Mouse (Mus musculus) hindbrain, embryonic 16.5 days (tissue): ENCODE measurements at regions not wholly inside any gene's neighbourhood (a gene's known extent, or its start where the extent isn't known, plus 50 kb on each side); places are given as distances from the start of the nearest gene placed in this dataset.

Experiments
- ATAC-seq: fragments of 200-750 bp; cut with Nextera tagmentation; 2 replicates; pipeline ENCODE4 v1.8.0; 2017; ENCODE audit warnings: moderate TSS enrichment, moderate library complexity
- H3K27ac ChIP-seq: fragments of 300-500 bp; sonication (generic); 2 replicates; pipeline ENCODE4 v1.5.1; 2014; ENCODE audit warnings: low read depth, mild to moderate bottlenecking, control low read depth, low read length, moderate library complexity
- H3K27me3 ChIP-seq: fragments of 300-500 bp; sonication (generic); replicated peaks from 2 replicates; pipeline ENCODE4 v1.6.1; 2014; ENCODE audit warnings: low read length; ENCODE audit not compliant: control insufficient read depth, insufficient read depth
- H3K36me3 ChIP-seq: fragments of 300-500 bp; sonication (generic); 2 replicates; pipeline ENCODE4 v1.6.1; 2014; ENCODE audit warnings: mild to moderate bottlenecking, low read length, moderate library complexity, mixed read lengths; ENCODE audit not compliant: control insufficient read depth, insufficient read depth
- H3K4me1 ChIP-seq: fragments of 300-500 bp; sonication (generic); 2 replicates; pipeline ENCODE4 v1.6.1; 2014; ENCODE audit warnings: low read depth, low read length; ENCODE audit not compliant: control insufficient read depth, insufficient read depth
- H3K4me2 ChIP-seq: fragments of 300-500 bp; sonication (generic); 2 replicates; pipeline ENCODE4 v1.6.1; 2014; ENCODE audit warnings: mild to moderate bottlenecking, low read length, control low read depth, moderate library complexity
- H3K4me3 ChIP-seq: fragments of 300-500 bp; sonication (generic); 2 replicates; pipeline ENCODE4 v1.5.1; 2014; ENCODE audit warnings: mild to moderate bottlenecking, low read length, control low read depth, moderate library complexity
- H3K9ac ChIP-seq: fragments of 300-500 bp; sonication (generic); 2 replicates; pipeline ENCODE4 v1.6.1; 2014; ENCODE audit warnings: low read depth, mild to moderate bottlenecking, control low read depth, low read length, moderate library complexity
- H3K9me3 ChIP-seq: fragments of 300-500 bp; sonication (generic); 2 replicates; pipeline ENCODE4 v1.6.1; 2014; ENCODE audit warnings: mild to moderate bottlenecking, low read length, moderate library complexity; ENCODE audit not compliant: control insufficient read depth
- WGBS: fragments of 180-500 bp; shearing (Covaris S2); extraction: QIAGEN DNeasy Blood & Tissue Kit; methylation state at CpG from one replicate; pipeline ENCODE4 v1.1.7; 2014; 5-methylcytosine and 5-hydroxymethylcytosine counted together

- H3K36me3 ChIP-seq, result no peaks in the 10 kb centered on the region
- H3K4me1 ChIP-seq, result no peaks in the 10 kb centered on the region
- H3K27me3 ChIP-seq, result no peaks in the 10 kb centered on the region
- no peak overlapping the region for H3K9ac ChIP-seq
- H3K4me3 ChIP-seq, result no peak overlapping the region
- no peak for ATAC-seq
- 81% methylated on average over 5 of the region's 5 CpGs for WGBS
- no peak overlapping the region for H3K27ac ChIP-seq
- no peaks in the 10 kb centered on the region for H3K9me3 ChIP-seq
- no peak overlapping the region for H3K4me2 ChIP-seq
Measured at GRCm38 (mm10) chr6:117451001-117451400, 282.7 kb downstream of the Cxcl12 start.

- H3K27ac ChIP-seq, result no peak overlapping the region
- no peaks in the 10 kb centered on the region for H3K27me3 ChIP-seq
Measured at GRCm38 (mm10) chr6:117460193-117460592, 291.9 kb downstream of the Cxcl12 start.

DNA sequence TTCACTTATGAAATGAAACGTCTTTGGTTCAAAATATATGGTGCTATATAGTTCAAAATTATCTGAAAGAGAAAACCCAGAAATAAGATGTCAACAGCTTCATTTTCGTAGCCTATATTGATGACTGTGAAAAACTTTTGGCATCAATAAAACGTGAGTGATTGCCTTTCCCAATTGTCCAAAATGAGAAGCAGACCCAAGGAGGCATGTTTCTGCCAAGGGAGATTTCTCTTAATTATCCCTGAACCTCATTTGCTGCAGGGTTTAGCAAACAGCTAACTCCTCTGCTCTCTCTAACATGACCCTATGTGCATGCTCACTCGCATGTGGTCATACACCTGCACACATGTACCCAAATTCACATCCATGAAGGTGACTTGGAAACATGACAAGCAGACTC is 296.8 kb downstream of the Cxcl12 start:
- H3K4me3 ChIP-seq, result no peak overlapping the region
- no peaks in the 10 kb centered on the region for H3K36me3 ChIP-seq
- no peak overlapping the region for H3K9ac ChIP-seq
- WGBS, result 80% methylated on average over 4 of the region's 4 CpGs
- H3K9me3 ChIP-seq, result no peaks in the 10 kb centered on the region
- H3K27ac ChIP-seq, result no peak overlapping the region
- H3K4me1 ChIP-seq, result no peaks in the 10 kb centered on the region
- no peak overlapping the region for H3K4me2 ChIP-seq
- H3K27me3 ChIP-seq, result no peaks in the 10 kb centered on the region
- ATAC-seq, result no peak

More at GRCm38 (mm10) chr6:117460193-117460592, 291.9 kb downstream of the Cxcl12 start:
- H3K36me3 ChIP-seq, result no peaks in the 10 kb centered on the region
- ATAC-seq, result no peak
- no peak overlapping the region for H3K9ac ChIP-seq
- H3K9me3 ChIP-seq, result no peaks in the 10 kb centered on the region
- no peaks in the 10 kb centered on the region for H3K4me1 ChIP-seq
- 41% methylated on average over 5 of the region's 5 CpGs for WGBS
- no peak overlapping the region for H3K4me2 ChIP-seq
- H3K4me3 ChIP-seq, result no peak overlapping the region

DNA sequence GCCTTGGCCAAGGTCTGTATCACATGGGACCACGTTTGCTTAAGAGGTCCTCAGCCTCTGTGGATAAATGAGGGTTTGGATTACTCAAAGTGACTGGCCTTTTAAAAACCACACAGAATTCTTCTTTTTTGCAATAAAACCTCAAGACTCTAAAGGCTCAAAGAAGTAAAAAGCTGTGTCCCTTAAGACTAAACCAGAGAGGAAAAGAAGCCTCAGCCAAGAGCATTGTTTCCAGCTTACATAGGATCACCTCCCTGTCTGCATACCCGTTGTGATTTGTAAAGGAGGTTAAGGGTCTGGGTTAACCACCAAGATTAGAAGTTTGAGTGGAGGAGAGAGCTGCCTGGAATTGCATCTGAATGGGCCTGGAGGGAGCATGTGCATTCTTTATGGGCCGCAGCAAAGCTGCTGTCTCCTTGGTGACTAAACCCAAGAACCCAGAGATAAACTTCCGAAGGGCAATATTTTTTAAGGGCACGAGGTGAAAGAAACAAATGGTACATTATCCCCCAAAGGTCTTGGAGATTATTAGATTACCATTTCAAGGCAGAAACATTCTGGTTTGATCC is 297.4 kb downstream of the Cxcl12 start:
- no peak for ATAC-seq
- no peak overlapping the region for H3K9ac ChIP-seq
- H3K27me3 ChIP-seq, result no peaks in the 10 kb centered on the region
- WGBS, result 43% methylated on average over 5 of the region's 5 CpGs
- H3K4me1 ChIP-seq, result no peaks in the 10 kb centered on the region
- H3K36me3 ChIP-seq, result no peaks in the 10 kb centered on the region
- no peaks in the 10 kb centered on the region for H3K9me3 ChIP-seq
- H3K4me3 ChIP-seq, result no peak overlapping the region
- H3K4me2 ChIP-seq, result no peak overlapping the region
- H3K27ac ChIP-seq, result no peak overlapping the region

DNA sequence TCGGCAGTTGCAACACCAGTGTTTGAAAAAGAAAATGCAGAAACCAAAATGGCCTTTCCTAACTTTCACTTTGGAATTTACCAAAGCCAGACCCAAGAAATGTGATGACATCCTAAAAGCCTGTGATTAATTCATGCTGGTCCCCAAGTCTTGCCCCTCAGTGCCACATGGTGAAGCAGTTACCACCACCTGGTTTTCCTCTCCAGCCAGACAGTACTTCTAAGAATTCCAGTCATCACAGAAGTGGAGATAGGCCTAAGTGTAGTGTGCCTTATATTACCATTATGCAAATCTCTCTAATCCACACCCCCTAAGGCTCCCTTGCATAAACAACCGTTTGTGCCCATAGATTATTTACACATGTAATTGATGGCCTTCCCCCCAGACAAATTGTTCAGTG is 311.0 kb downstream of the Cxcl12 start:
- no peak overlapping the region for H3K4me2 ChIP-seq
- no peak overlapping the region for H3K27ac ChIP-seq
- no peaks in the 10 kb centered on the region for H3K27me3 ChIP-seq
- no peak overlapping the region for H3K4me3 ChIP-seq
- ATAC-seq, result no peak
- H3K4me1 ChIP-seq, result no peaks in the 10 kb centered on the region
- H3K36me3 ChIP-seq, result no peaks in the 10 kb centered on the region
- no peak overlapping the region for H3K9ac ChIP-seq
- H3K9me3 ChIP-seq, result no peaks in the 10 kb centered on the region
- WGBS, result 50% methylated on average over 2 of the region's 2 CpGs

- Histone ChIP-seq H3K4me1 (no peaks in the 10 kb centered on the region), H3K4me3 (no peak overlapping the region), H3K4me2 (no peak overlapping the region), H3K9me3 (no peaks in the 10 kb centered on the region), H3K27ac (no peak overlapping the region), H3K36me3 (no peaks in the 10 kb centered on the region), H3K27me3 (no peaks in the 10 kb centered on the region), H3K9ac (no peak overlapping the region)
- ATAC-seq, result no peak
- 64% methylated on average over 2 of the region's 2 CpGs for WGBS
Measured at GRCm38 (mm10) chr6:117480396-117480795, 312.1 kb downstream of the Cxcl12 start.

DNA sequence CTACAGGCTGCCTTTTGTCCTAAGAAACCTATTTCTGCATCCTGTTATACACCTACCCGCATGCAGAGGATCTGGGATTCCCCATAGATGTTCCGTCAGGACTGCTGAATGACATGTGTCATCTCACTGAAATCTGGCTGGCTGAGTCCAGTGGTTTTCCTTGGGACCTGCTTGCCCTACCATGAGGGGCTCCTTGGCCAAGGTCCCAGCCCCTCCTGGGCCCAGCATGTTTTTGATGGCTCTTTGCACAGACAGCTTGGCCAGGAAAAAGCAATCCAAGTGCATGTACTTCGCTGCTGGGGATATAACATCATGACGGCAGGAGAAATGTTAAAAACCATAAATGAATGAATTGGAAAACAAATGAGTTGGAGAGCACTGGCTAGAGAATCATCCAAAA is 320.8 kb downstream of the Cxcl12 start:
- Histone ChIP-seq H3K36me3 (no peaks in the 10 kb centered on the region), H3K9me3 (no peaks in the 10 kb centered on the region), H3K4me1 (no peaks in the 10 kb centered on the region), H3K9ac (no peak overlapping the region), H3K4me2 (no peak overlapping the region), H3K27ac (no peak overlapping the region), H3K4me3 (no peak overlapping the region), H3K27me3 (no peaks in the 10 kb centered on the region)
- WGBS, result 89% methylated on average over 4 of the region's 4 CpGs
- ATAC-seq, result no peak

DNA sequence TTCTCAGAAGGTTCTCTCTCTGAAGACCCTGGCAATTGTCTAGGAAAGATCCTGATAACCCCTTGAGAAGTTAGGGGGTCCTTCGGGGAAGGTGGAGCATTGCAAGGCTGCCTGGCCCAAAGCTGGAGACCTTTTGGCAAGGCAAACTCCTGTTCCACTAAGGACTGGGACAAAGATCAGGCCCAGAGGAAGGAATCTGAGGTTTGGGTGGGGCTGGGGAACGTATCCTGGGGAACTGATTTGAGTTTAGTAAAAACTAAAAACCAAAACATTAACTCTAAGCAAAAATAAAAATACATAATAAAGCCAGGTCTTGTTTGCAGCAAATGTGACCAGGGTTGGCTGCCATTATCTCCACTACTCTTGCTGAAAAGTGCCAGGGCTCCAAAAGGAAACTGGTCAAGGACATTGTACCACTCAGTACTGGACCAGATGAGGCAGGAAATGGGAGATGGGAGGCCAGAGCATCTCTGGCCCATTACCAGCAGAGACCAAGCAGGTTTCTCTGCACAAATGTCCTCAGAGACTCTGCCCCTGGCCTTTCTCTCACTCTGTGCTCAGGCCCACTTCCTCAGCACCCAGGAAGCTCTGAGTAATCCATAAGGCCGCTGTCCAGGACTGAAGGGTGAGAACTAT is 321.5 kb downstream of the Cxcl12 start:
- Histone ChIP-seq H3K27me3 (no peaks in the 10 kb centered on the region), H3K4me1 (no peaks in the 10 kb centered on the region), H3K4me3 (no peak overlapping the region), H3K9me3 (no peaks in the 10 kb centered on the region), H3K4me2 (no peak overlapping the region), H3K9ac (no peak overlapping the region), H3K36me3 (no peaks in the 10 kb centered on the region), H3K27ac (no peak overlapping the region)
- 85% methylated on average over 3 of the region's 3 CpGs for WGBS
- no peak for ATAC-seq

- Histone ChIP-seq H3K9me3 (no peaks in the 10 kb centered on the region), H3K36me3 (no peaks in the 10 kb centered on the region), H3K27ac (no peak overlapping the region), H3K9ac (no peak overlapping the region), H3K4me1 (no peaks in the 10 kb centered on the region), H3K27me3 (no peaks in the 10 kb centered on the region), H3K4me2 (no peak overlapping the region), H3K4me3 (no peak overlapping the region)
- ATAC-seq, result no peak
- 94% methylated on average over 1 of the region's 1 CpGs for WGBS
Measured at GRCm38 (mm10) chr6:117494971-117495370, 326.6 kb downstream of the Cxcl12 start.
